Mouse (Mus musculus) kidney, adult 2 months (tissue): ENCODE measurements around the gene Lnpk. TPM values are rescaled to one million over a fixed set of nuclear protein-coding genes. Genes with fewer than 3 reads are reported as not detected.

Experiments
- DNase-seq: peaks from one replicate; pipeline ENCODE4 v3.0.0; 2021
- H3K27ac ChIP-seq: fragments of 200-500 bp; 2 replicates; pipeline ENCODE4 v1.5.1; 2012; ENCODE audit warnings: low read depth, low read length, control low read depth, inconsistent platforms; ENCODE audit not compliant: insufficient read depth
- H3K27me3 ChIP-seq: fragments of 200-500 bp; replicated peaks from 2 replicates; pipeline ENCODE4 v1.6.1; 2012; ENCODE audit warnings: mild to moderate bottlenecking, moderate library complexity, low read length, inconsistent platforms; ENCODE audit not compliant: control insufficient read depth, insufficient read depth
- H3K36me3 ChIP-seq: fragments of 200-500 bp; 2 replicates; pipeline ENCODE4 v1.6.1; 2012; ENCODE audit warnings: mild to moderate bottlenecking, moderate library complexity, low read length, inconsistent platforms; ENCODE audit not compliant: control insufficient read depth, insufficient read depth
- H3K4me1 ChIP-seq: fragments of 200-500 bp; 2 replicates; pipeline ENCODE4 v1.6.1; 2011; ENCODE audit warnings: low read length; ENCODE audit not compliant: control insufficient read depth, insufficient read depth
- H3K4me3 ChIP-seq: fragments of 200-500 bp; 2 replicates; pipeline ENCODE4 v1.5.1; 2011; ENCODE audit warnings: mild to moderate bottlenecking, low read depth, low read length, control low read depth; ENCODE audit not compliant: insufficient read depth
- CTCF ChIP-seq: fragments of 200-500 bp; conservative IDR thresholded peaks from 2 replicates; pipeline ENCODE4 v1.5.1; 2011; ENCODE audit warnings: low read depth, mild to moderate bottlenecking, control low read depth, low read length, moderate library complexity, mixed read lengths; ENCODE audit not compliant: insufficient read depth, insufficient read length
- POLR2A ChIP-seq: fragments of 200-500 bp; IDR thresholded peaks from one replicate; pipeline ENCODE4 v1.6.1; 2011; ENCODE audit warnings: low read depth, low read length, control low read depth
- WGBS: fragments of 180-500 bp; shearing (Covaris S2); methylation state at CpG from one replicate; pipeline ENCODE4 v1.1.7; 2018; 5-methylcytosine and 5-hydroxymethylcytosine counted together
- polyA plus RNA-seq: library from polyadenylated mRNA; depleted of rRNA; stranded (reverse); fragments of >200 nt; gene quantifications from 2 replicates; pipeline ENCODE4 v1.2.3, GENCODE M21; 2012; rRNA removed

The Lnpk gene
- polyA plus RNA-seq, 1 experiment, result 2.6 TPM

DNA sequence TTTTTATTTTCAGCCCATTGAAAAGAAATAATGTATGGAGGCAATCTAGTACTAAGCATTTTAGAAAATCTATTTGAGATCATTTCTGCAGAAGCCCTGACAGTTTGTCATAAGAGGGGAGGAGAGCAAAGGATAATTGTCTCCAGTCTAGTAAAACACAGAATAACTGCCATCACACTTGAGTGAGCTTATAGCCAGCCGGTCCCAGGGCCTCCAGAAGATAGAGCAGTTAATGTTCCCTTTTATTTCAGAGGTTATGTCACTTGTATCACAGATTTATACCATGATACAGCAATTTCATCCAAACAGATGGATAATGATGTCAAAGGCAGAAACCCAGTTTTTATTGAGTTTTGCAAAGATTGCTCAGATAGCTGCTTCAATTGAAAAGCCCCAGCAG, 89.0 kb downstream of the Lnpk start:
- no peak for TF ChIP-seq POLR2A
- TF ChIP-seq CTCF, result no peak
- no peak overlapping the region for H3K27ac ChIP-seq
- no peaks in the 10 kb centered on the region for H3K27me3 ChIP-seq
- no peak for DNase-seq
- no peaks in the 10 kb centered on the region for H3K4me1 ChIP-seq
- WGBS, result 52% methylated on average over 1 of the region's 1 CpGs
- H3K36me3 ChIP-seq, result no peaks in the 10 kb centered on the region
- H3K4me3 ChIP-seq, result no peak overlapping the region

- WGBS, result 74% methylated on average over 7 of the region's 7 CpGs
- TF ChIP-seq POLR2A (no peak), CTCF (no peak)
- no peak overlapping the region for H3K4me3 ChIP-seq
Observed at GRCm38 (mm10) chr2:74488443-74488842, 90.8 kb downstream of the Lnpk start.

DNA sequence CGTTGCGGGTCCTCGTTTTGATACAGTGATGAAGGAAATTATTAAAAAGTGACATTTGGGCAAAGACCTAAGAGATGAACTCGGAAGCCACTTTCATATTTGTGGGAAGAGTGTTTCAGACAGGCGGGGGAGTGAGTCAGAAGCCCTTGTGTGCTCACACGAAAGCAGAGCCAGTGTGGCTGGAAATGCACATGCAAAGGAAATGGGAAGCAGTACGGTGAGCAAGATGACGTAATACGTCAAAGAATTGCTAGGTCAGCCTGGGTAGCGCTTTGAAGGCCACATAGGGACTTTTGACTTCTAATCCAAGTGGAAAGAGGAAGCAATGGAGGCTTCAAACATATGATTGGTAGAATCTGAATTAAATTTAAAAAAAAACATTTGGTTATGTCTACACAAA, 96.6 kb downstream of the Lnpk start:
- no peak for TF ChIP-seq CTCF
- TF ChIP-seq POLR2A, result no peak
- Histone ChIP-seq H3K4me3 (no peak overlapping the region), H3K4me1 (no peaks in the 10 kb centered on the region), H3K27me3 (no peaks in the 10 kb centered on the region), H3K27ac (no peak overlapping the region), H3K36me3 (no peaks in the 10 kb centered on the region)
- no peak for DNase-seq
- WGBS, result 87% methylated on average over 10 of the region's 10 CpGs

More at GRCm38 (mm10) chr2:74488443-74488842, 90.8 kb downstream of the Lnpk start:
- no peak overlapping the region for H3K27ac ChIP-seq
- H3K36me3 ChIP-seq, result no peaks in the 10 kb centered on the region
- H3K27me3 ChIP-seq, result no peaks in the 10 kb centered on the region
- H3K4me1 ChIP-seq, result no peaks in the 10 kb centered on the region
- no peak for DNase-seq

- no peak for DNase-seq
- 81% methylated on average over 10 of the region's 10 CpGs for WGBS
- H3K4me1 ChIP-seq, result no peaks in the 10 kb centered on the region
Observed at GRCm38 (mm10) chr2:74482086-74482485, 97.1 kb downstream of the Lnpk start.

More at GRCm38 (mm10) chr2:74482086-74482485, 97.1 kb downstream of the Lnpk start:
- Histone ChIP-seq H3K27ac (no peak overlapping the region), H3K27me3 (no peaks in the 10 kb centered on the region), H3K36me3 (no peaks in the 10 kb centered on the region), H3K4me3 (no peak overlapping the region)
- TF ChIP-seq POLR2A (no peak), CTCF (no peak)

Other genes with a start within 250 kb of the Lnpk start
- gene Evx2, start 80.1 kb upstream of the Lnpk start, polyA plus RNA-seq, result not detected in 2 replicates
- not detected in 2 replicates for gene Hoxd13, start 88.9 kb upstream of the Lnpk start, polyA plus RNA-seq
- not detected in 2 replicates for gene Hoxd12, start 95.6 kb upstream of the Lnpk start, polyA plus RNA-seq
- gene Hoxd11, start 100.1 kb upstream of the Lnpk start, polyA plus RNA-seq, result 2.1 and 2.8 TPM in 2 replicates
- 7.6 and 7.9 TPM in 2 replicates for gene Hoxd10, start 112.5 kb upstream of the Lnpk start, polyA plus RNA-seq
- gene Hoxd9, start 118.3 kb upstream of the Lnpk start, polyA plus RNA-seq, result 23.9 and 26.0 TPM in 2 replicates
- gene Hoxd8, start 125.2 kb upstream of the Lnpk start, polyA plus RNA-seq, result 45.8 and 46.2 TPM in 2 replicates
- 10.2 and 10.7 TPM in 2 replicates for gene Hoxd3, start 132.5 kb upstream of the Lnpk start, polyA plus RNA-seq
- gene Hoxd4, start 132.5 kb upstream of the Lnpk start, polyA plus RNA-seq, result 20.3 and 31.4 TPM in 2 replicates
- gene Gm28230, start 147.3 kb upstream of the Lnpk start, polyA plus RNA-seq, result 5.5 and 7.8 TPM in 2 replicates
- 0.04 and 0.08 TPM in 2 replicates for gene Hoxd1, start 183.5 kb upstream of the Lnpk start, polyA plus RNA-seq
- gene Mtx2, start 246.4 kb upstream of the Lnpk start, polyA plus RNA-seq, result 66.8 and 68.3 TPM in 2 replicates